Mouse (Mus musculus) hindbrain, embryonic 10.5 days (tissue): ENCODE measurements around the gene Mlip. TPM values are rescaled to one million over a fixed set of nuclear protein-coding genes. Genes with fewer than 3 reads are reported as not detected.
"Not testable (repeated sequence)": the region's sequence is repeated elsewhere in the genome, so short reads cannot be mapped to it uniquely, and the experiment has no call there.

Source experiments
- DNase-seq: peaks from one replicate; pipeline ENCODE4 v3.0.0-alpha.2; 2017; ENCODE audit warnings: low spot score
- H3K27ac ChIP-seq: fragments of 300-500 bp; sonication (generic); 2 replicates; pipeline ENCODE4 v1.5.1; 2016; ENCODE audit warnings: mild to moderate bottlenecking, moderate library complexity
- H3K27me3 ChIP-seq: fragments of 300-500 bp; sonication (generic); 2 replicates; pipeline ENCODE4 v1.6.1; 2016; ENCODE audit warnings: mild to moderate bottlenecking; ENCODE audit not compliant: poor library complexity, insufficient read depth, severe bottlenecking
- H3K36me3 ChIP-seq: fragments of 300-500 bp; sonication (generic); 2 replicates; pipeline ENCODE4 v1.6.1; 2016; ENCODE audit warnings: mild to moderate bottlenecking, moderate library complexity
- H3K4me1 ChIP-seq: fragments of 300-500 bp; sonication (generic); replicated peaks from 2 replicates; pipeline ENCODE4 v1.6.1; 2016; ENCODE audit warnings: mild to moderate bottlenecking
- H3K4me3 ChIP-seq: fragments of 300-500 bp; sonication (generic); 2 replicates; pipeline ENCODE4 v1.5.1; 2016; ENCODE audit warnings: mild to moderate bottlenecking, moderate library complexity
- H3K9me3 ChIP-seq: fragments of 300-500 bp; sonication (generic); 2 replicates; pipeline ENCODE4 v1.6.1; 2016; ENCODE audit warnings: mild to moderate bottlenecking, moderate library complexity
- WGBS: fragments of 180-500 bp; shearing (Covaris S2); methylation state at CpG from one replicate; pipeline ENCODE4 v1.1.7; 2016; 5-methylcytosine and 5-hydroxymethylcytosine counted together
- polyA plus RNA-seq: library from polyadenylated mRNA; unstranded; fragments of >200 nt; fragmentation: Nextera tagmentation; extraction: Ambion mirVana; gene quantifications from 2 replicates; pipeline ENCODE4 v1.2.1, GENCODE M21; 2016

The Mlip gene
- polyA plus RNA-seq, 1 experiment from 2014 or later = 0.09 TPM

DNA sequence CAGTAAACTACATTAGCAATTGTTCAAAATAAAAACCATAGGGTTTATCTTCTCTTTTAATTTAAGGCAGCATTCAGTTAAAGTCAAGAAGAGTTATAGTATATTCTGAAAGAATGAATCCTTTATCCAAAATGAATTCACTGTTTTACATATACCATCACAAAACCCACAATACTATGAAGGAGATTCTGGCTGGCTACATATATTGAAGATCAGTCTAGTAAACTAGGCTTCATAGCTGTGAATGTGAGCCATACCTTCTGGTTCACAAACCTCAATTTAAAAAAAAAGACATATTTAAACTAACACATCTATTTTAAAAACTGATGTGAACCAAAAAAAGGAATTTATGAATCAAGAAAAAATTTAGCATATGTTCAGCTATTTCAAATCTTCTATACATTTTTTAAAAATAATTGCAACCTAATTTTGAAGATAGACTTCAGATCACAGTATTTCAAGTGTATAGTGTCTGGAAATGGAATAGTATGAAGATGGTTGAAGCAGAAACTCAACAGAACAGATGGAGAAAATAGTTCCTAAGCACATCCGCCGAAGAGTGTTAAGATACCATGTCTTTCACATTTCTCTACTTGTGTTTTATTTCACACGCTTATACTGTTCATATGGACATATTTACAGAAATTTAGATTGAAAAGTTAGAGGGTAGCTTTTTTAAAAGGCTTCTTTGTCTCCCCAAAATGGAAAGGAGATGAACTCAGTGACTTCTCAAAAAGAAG, 204.1 kb downstream of the Mlip start:
- Histone ChIP-seq H3K27me3 (no peaks in the 10 kb centered on the region), H3K36me3 (no peaks in the 10 kb centered on the region), H3K4me3 (no peak overlapping the region), H3K27ac (no peak overlapping the region), H3K9me3 (no peaks in the 10 kb centered on the region), H3K4me1 (no peaks in the 10 kb centered on the region)
- 95% methylated on average over 3 of the region's 3 CpGs for WGBS
- DNase-seq = no peak

DNA sequence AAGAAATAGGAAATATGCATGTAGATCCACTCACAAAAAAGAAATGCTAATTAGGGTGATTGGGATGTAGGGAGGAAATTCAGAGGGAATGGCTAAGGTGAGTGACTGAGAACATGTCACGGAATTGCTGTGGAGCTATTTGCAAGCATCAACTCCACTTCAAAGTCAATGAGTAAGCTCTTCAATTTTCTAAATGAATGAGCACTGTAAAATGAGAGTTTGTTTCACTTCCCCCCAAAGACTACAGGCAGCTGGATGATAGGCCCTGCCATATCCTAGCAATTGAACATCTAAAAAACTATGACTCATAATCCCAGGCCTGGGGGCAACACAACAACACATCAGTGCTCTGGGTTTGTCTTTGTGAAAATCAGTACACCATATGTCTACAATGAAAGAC, 233.0 kb downstream of the Mlip start:
- Histone ChIP-seq H3K4me3 (no peak overlapping the region), H3K4me1 (no peaks in the 10 kb centered on the region), H3K27me3 (no peaks in the 10 kb centered on the region), H3K36me3 (no peaks in the 10 kb centered on the region), H3K9me3 (no peaks in the 10 kb centered on the region), H3K27ac (no peak overlapping the region)
- WGBS = 87% methylated on average over 1 of the region's 1 CpGs
- DNase-seq = no peak

DNA sequence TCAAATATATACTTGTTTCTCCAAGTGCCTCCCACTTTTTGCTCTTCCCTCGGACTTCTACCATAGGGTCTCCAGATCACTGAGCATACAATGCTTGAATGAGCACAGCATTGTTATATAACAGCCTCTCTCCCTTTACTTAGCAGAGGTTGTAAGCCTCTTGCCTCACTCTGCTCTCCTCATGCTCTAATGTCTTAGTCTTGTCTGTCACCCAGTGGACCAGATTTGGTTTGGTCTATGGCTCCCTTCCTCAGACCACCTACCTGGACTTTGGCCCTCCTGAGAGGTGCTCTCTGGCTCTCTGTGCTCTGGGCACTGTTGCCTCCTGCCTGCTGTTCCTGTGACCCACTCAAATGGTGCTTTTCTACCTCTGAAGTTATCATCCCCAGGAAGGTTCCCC, 255.9 kb downstream of the Mlip start:
- Histone ChIP-seq H3K27me3 (no peaks in the 10 kb centered on the region), H3K4me3 (no peak overlapping the region), H3K9me3 (no peaks in the 10 kb centered on the region), H3K4me1 (no peaks in the 10 kb centered on the region), H3K27ac (no peak overlapping the region), H3K36me3 (no peaks in the 10 kb centered on the region)
- WGBS = 75% methylated on average over 1 of the region's 1 CpGs
- DNase-seq = no peak

DNA sequence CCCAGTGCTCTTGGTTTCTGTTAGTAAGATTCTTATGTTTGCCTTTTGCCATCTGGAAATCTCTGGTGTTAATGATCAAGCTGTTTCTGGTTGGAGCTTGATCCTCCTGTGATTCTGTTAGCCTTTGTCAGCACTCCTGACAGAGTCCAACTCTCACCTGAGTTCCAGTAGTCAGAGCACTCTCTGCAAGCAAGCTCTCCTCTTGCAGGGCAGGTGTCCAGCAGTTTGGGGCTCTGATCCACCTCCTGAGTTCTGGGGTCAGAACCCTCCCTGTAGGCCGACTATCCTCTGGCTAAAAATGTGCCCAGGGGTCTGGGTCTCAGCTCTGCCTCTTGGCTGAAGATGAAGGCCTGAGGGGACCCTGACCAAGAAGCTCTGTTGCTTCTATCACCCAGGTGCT, 269.5 kb downstream of the Mlip start:
- not testable (repeated sequence) for H3K4me1 ChIP-seq, H3K27me3 ChIP-seq, H3K36me3 ChIP-seq, H3K27ac ChIP-seq, H3K4me3 ChIP-seq, DNase-seq, H3K9me3 ChIP-seq
- WGBS = 85% methylated on average over 1 of the region's 1 CpGs

DNA sequence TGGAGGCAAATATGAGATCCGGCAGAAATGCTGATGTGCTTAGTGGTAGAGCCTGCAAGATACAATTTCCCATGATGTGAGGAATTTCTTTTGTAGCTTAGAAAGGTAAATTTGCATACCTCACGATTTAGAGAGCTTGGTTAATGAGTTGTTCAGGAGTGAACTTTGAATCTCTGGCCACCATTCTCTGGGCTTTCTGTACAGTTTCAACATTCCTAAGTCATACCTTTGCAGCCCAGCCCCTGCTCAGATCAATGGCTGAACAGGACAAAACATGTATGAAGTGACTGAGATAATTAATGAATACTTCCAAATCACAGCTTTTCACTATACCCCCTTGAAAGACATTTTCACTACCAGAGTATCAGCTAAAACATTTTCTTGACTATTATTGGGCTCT, 281.1 kb downstream of the Mlip start:
- Histone ChIP-seq H3K36me3 (no peaks in the 10 kb centered on the region), H3K4me3 (no peak overlapping the region), H3K27ac (no peak overlapping the region), H3K27me3 (no peaks in the 10 kb centered on the region), H3K9me3 (no peaks in the 10 kb centered on the region), H3K4me1 (no peaks in the 10 kb centered on the region)
- 86% methylated on average over 2 of the region's 2 CpGs for WGBS
- DNase-seq = no peak

DNA sequence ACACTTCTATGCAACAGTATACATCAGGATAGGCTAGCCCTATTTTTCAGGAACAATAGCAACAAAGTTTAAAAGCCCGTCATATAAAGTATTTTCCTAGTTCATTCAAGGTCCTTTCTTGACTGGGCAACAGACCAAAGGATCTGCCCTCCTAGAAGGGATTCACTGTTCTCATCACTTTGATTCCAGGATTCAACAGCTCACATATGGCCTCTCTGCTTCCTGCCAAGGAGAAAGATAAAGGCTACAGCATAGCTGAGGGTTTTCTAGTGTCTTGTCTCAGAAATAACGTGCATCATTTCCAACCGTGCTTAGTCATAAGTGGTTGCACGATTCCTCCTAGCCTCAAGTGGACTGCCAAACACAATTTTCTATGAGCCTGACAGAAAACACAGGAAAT, 296.2 kb downstream of the Mlip start:
- Histone ChIP-seq H3K4me1 (no peaks in the 10 kb centered on the region), H3K4me3 (no peak overlapping the region), H3K9me3 (no peaks in the 10 kb centered on the region), H3K36me3 (no peaks in the 10 kb centered on the region), H3K27me3 (no peaks in the 10 kb centered on the region), H3K27ac (no peak overlapping the region)
- DNase-seq = no peak
- WGBS = 87% methylated on average over 4 of the region's 4 CpGs

DNA sequence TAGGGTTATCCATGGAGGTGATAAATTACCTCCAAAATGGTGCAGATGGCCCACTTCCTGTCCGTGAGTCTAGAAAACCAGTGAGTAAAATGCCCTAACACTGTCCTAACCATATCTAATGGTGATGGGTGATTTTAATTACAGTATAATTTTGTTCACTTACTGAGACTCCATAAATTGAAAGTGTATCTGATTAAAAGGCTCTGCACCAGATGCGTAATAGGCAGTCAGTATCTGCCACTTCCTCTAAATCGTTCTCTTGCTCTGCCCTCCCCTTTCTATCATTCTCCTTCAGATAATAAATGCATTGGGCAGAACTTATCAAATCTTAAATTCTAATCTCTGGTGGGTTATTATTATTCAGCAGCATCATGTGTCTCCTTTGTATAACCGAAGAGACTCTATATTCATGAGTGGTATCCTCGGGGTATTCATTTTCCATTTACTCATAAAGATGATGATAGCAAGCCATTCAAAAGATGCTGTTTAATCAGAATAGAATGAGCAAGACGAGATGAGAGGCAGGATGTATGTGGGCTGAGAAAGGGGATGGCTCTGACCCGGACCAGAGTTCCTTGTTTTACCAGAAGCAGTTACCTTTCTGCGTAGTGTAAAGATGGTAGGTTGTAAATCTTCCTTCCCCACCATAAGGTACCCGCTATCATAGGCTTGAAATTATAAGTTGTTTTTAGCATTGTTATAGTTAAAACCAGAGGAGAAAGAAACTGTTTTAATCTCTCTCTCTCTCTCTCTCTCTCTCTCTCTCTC, 298.2 kb downstream of the Mlip start:
- no peaks in the 10 kb centered on the region for H3K4me1 ChIP-seq
- no peaks in the 10 kb centered on the region for H3K27me3 ChIP-seq
- H3K27ac ChIP-seq = no peak overlapping the region
- no peak for DNase-seq
- no peaks in the 10 kb centered on the region for H3K36me3 ChIP-seq
- no peaks in the 10 kb centered on the region for H3K9me3 ChIP-seq
- no peak overlapping the region for H3K4me3 ChIP-seq
- 80% methylated on average over 9 of the region's 9 CpGs for WGBS

Other genes with a start within 250 kb of the Mlip start
- 6.3 and 8.0 TPM in 2 replicates for gene Lrrc1, start 191.9 kb upstream of the Mlip start, polyA plus RNA-seq